Mouse (Mus musculus): Measurements from ENCODE around the gene Mfsd11. TPM values are rescaled to one million over a fixed set of nuclear protein-coding genes. Genes with fewer than 3 reads are reported as not detected.
"Not testable (repeated sequence)": the region's sequence is repeated elsewhere in the genome, so short reads cannot be mapped to it uniquely, and the experiment has no call there.

Mfsd11 gene
- polyA plus RNA-seq, 1 experiment from 2014 or later = 40.6 TPM

GRCm38 (mm10) chr11:116840748-116841147 is 11.5 kb upstream of the Mfsd11 start:
- no peaks in the 10 kb centered on the region for H3K9me3 ChIP-seq (ENCODE audit: control insufficient read depth, low read length)
- ATAC-seq (ENCODE audit: low read depth) = no peak
- peaks cover 46% of the 10 kb centered on the region for H3K36me3 ChIP-seq (ENCODE audit: control insufficient read depth, insufficient read depth, low read length)
- peak overlapping the region; percentile 93 for H3K4me2 ChIP-seq (ENCODE audit: low read depth, low read length)
- no peaks in the 10 kb centered on the region for H3K27me3 ChIP-seq (ENCODE audit: control insufficient read depth, insufficient read depth, low read length)
- 86% methylated on average over 4 of the region's 4 CpGs for WGBS
- peaks cover 28% of the 10 kb centered on the region for H3K4me1 ChIP-seq (ENCODE audit: control insufficient read depth, insufficient read depth, low read length)
- H3K4me3 ChIP-seq (ENCODE audit: low read depth, low read length) = peak overlapping the region; percentile 6; the same call in 1 of the 2 replicates
- H3K27ac ChIP-seq (ENCODE audit: low read depth, low read length) = no peak overlapping the region
- no peak overlapping the region for H3K9ac ChIP-seq (replicated peaks; ENCODE audit: low read depth, low read length)

- under 1% methylated on average over 50 of the region's 73 CpGs for WGBS
- H3K4me3 ChIP-seq (ENCODE audit: low read depth, low read length) = peak overlapping the region; percentile 84
- H3K27ac ChIP-seq (ENCODE audit: low read depth, low read length) = peak overlapping the region; percentile 97
- H3K36me3 ChIP-seq (ENCODE audit: control insufficient read depth, insufficient read depth, low read length) = peaks cover 30% of the 10 kb centered on the region
- peak; percentile 69 for ATAC-seq (ENCODE audit: low read depth)
- no peaks in the 10 kb centered on the region for H3K27me3 ChIP-seq (ENCODE audit: control insufficient read depth, insufficient read depth, low read length)
- H3K4me2 ChIP-seq (ENCODE audit: low read depth, low read length) = peak overlapping the region; percentile 93
- H3K4me1 ChIP-seq (ENCODE audit: control insufficient read depth, insufficient read depth, low read length) = peaks cover 28% of the 10 kb centered on the region
- no peaks in the 10 kb centered on the region for H3K9me3 ChIP-seq (ENCODE audit: control insufficient read depth, low read length)
- peak overlapping the region; percentile 85 for H3K9ac ChIP-seq (replicated peaks; ENCODE audit: low read depth, low read length)
Observed at GRCm38 (mm10) chr11:116842531-116843260, 9.5 kb upstream of the Mfsd11 start.

GRCm38 (mm10) chr11:116843261-116844233 is 8.7 kb upstream of the Mfsd11 start, which contains the start of the genes Mettl23 and Jmjd6:
Gene Mettl23 (plus strand): TSS chr11:116843278.
Gene Jmjd6 (minus strand): TSS chr11:116843449.
- H3K9me3 ChIP-seq (ENCODE audit: control insufficient read depth, low read length) = no peaks in the 10 kb centered on the region
- peak within 1 kb of the TSS; percentile 84 for H3K4me3 ChIP-seq (ENCODE audit: low read depth, low read length)
- WGBS = under 1% methylated on average over 62 of the region's 72 CpGs
- H3K4me2 ChIP-seq (ENCODE audit: low read depth, low read length) = peak within 1 kb of the TSS; percentile 93
- peak within 1 kb of the TSS; percentile 85 for H3K9ac ChIP-seq (replicated peaks; ENCODE audit: low read depth, low read length)
- peaks cover 28% of the 10 kb centered on the region for H3K4me1 ChIP-seq (ENCODE audit: control insufficient read depth, insufficient read depth, low read length)
- peaks cover 21% of the 10 kb centered on the region for H3K36me3 ChIP-seq (ENCODE audit: control insufficient read depth, insufficient read depth, low read length)
- peak within 1 kb of the TSS; percentile 97 for H3K27ac ChIP-seq (ENCODE audit: low read depth, low read length)
- peak; percentile 95 for ATAC-seq (ENCODE audit: low read depth)
- no peaks in the 10 kb centered on the region for H3K27me3 ChIP-seq (ENCODE audit: control insufficient read depth, insufficient read depth, low read length)

DNA sequence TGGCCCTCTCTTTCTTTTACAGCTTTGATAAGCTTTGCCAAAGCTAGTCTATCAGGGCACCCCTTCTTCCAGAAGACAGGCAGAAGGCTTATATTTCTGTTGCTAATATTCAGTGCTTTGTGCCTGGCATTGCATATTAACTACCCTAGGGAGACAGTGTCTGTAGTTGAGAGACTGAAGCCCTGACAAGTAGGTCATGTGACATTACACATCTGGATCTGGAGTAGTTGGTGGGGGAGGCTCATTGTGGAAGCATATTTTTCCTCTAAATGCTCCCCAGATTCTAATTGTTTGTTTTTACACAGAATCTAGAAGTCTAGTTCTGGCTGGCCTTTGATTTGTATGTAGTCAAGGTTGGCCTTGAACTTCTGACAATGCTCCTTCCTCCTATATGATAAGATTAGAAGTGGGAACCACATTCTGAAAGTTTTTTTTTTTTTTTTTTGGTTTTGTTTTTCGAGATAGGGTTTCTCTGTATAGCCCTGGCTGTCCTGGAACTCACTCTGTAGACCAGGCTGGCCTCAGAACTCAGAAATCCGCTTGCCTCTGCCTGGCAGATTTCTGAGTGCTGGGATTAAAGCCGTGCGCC is 5.6 kb upstream of the Mfsd11 start:
- Histone ChIP-seq H3K4me1 (ENCODE audit: control insufficient read depth, insufficient read depth, low read length) (peaks cover 24% of the 10 kb centered on the region), H3K4me3 (ENCODE audit: low read depth, low read length) (no peak overlapping the region), H3K27me3 (ENCODE audit: control insufficient read depth, insufficient read depth, low read length) (no peaks in the 10 kb centered on the region), H3K4me2 (ENCODE audit: low read depth, low read length) (no peak overlapping the region), H3K9me3 (ENCODE audit: control insufficient read depth, low read length) (no peaks in the 10 kb centered on the region), H3K27ac (ENCODE audit: low read depth, low read length) (no peak overlapping the region), H3K36me3 (ENCODE audit: control insufficient read depth, insufficient read depth, low read length) (peaks cover 6% of the 10 kb centered on the region; the same call in 1 of the 2 replicates), H3K9ac (replicated peaks; ENCODE audit: low read depth, low read length) (no peak overlapping the region)
- 87% methylated on average over 4 of the region's 4 CpGs for WGBS
- ATAC-seq (ENCODE audit: low read depth) = no peak

GRCm38 (mm10) chr11:116847187-116848085 is 4.8 kb upstream of the Mfsd11 start:
- Histone ChIP-seq H3K36me3 (ENCODE audit: control insufficient read depth, insufficient read depth, low read length) (peaks cover 6% of the 10 kb centered on the region; the same call in 1 of the 2 replicates), H3K4me2 (ENCODE audit: low read depth, low read length) (no peak overlapping the region)
- 97% methylated on average over 3 of the region's 3 CpGs for WGBS

GRCm38 (mm10) chr11:116848086-116848876 is 4.0 kb upstream of the Mfsd11 start:
- peaks cover 6% of the 10 kb centered on the region; the same call in 1 of the 2 replicates for H3K36me3 ChIP-seq (ENCODE audit: control insufficient read depth, insufficient read depth, low read length)
- H3K4me1 ChIP-seq (ENCODE audit: control insufficient read depth, insufficient read depth, low read length) = peaks cover 22% of the 10 kb centered on the region
- no peak overlapping the region for H3K4me2 ChIP-seq (ENCODE audit: low read depth, low read length)
- no peak for ATAC-seq (ENCODE audit: low read depth)
- H3K9ac ChIP-seq (replicated peaks; ENCODE audit: low read depth, low read length) = no peak overlapping the region
- H3K27me3 ChIP-seq (ENCODE audit: control insufficient read depth, insufficient read depth, low read length) = no peaks in the 10 kb centered on the region
- no peak overlapping the region for H3K4me3 ChIP-seq (ENCODE audit: low read depth, low read length)
- H3K27ac ChIP-seq (ENCODE audit: low read depth, low read length) = no peak overlapping the region
- no peaks in the 10 kb centered on the region for H3K9me3 ChIP-seq (ENCODE audit: control insufficient read depth, low read length)
- 78% methylated on average over 5 of the region's 5 CpGs for WGBS

More at GRCm38 (mm10) chr11:116847187-116848085, 4.8 kb upstream of the Mfsd11 start:
- Histone ChIP-seq H3K9me3 (ENCODE audit: control insufficient read depth, low read length) (no peaks in the 10 kb centered on the region), H3K4me3 (ENCODE audit: low read depth, low read length) (no peak overlapping the region), H3K9ac (replicated peaks; ENCODE audit: low read depth, low read length) (no peak overlapping the region), H3K27me3 (ENCODE audit: control insufficient read depth, insufficient read depth, low read length) (no peaks in the 10 kb centered on the region), H3K27ac (ENCODE audit: low read depth, low read length) (no peak overlapping the region), H3K4me1 (ENCODE audit: control insufficient read depth, insufficient read depth, low read length) (peaks cover 22% of the 10 kb centered on the region)
- ATAC-seq (ENCODE audit: low read depth) = no peak

DNA sequence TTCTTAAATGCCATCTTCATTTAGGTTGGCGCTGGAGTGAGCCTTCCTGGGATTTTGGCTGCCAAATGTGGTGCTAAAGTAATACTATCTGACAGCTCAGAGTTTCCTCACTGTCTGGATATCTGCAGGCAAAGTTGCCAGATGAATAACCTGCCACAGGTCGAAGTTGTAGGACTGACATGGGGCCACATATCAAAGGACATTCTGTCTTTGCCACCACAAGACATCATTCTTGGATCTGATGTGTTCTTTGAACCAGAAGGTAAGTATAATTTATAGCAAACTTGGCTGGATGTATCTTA is 3.4 kb upstream of the Mfsd11 start:
- not testable (repeated sequence) for H3K9ac ChIP-seq (replicated peaks; ENCODE audit: low read depth, low read length); ATAC-seq (ENCODE audit: low read depth)

More for the DNA sequence above, 3.4 kb upstream of the Mfsd11 start:
- peaks cover 22% of the 10 kb centered on the region for H3K4me1 ChIP-seq (ENCODE audit: control insufficient read depth, insufficient read depth, low read length)
- not testable (repeated sequence) for H3K36me3 ChIP-seq (ENCODE audit: control insufficient read depth, insufficient read depth, low read length); H3K9me3 ChIP-seq (ENCODE audit: control insufficient read depth, low read length); H3K27ac ChIP-seq (ENCODE audit: low read depth, low read length); H3K4me3 ChIP-seq (ENCODE audit: low read depth, low read length); H3K27me3 ChIP-seq (ENCODE audit: control insufficient read depth, insufficient read depth, low read length); H3K4me2 ChIP-seq (ENCODE audit: low read depth, low read length)
- 81% methylated on average over 2 of the region's 2 CpGs for WGBS

Measured in neural tube, embryonic 14.5 days (tissue).